Mouse (Mus musculus) large intestine, adult 2 months (tissue): ENCODE measurements at regions not wholly inside any gene's neighbourhood (a gene's known extent, or its start where the extent isn't known, plus 50 kb on each side); places are given as distances from the start of the nearest gene placed in this dataset.

Source experiments
- DNase-seq: peaks from one replicate; pipeline ENCODE4 v3.0.0-alpha.2; 2012; ENCODE audit warnings: low read depth, low spot score
- WGBS: fragments of 180-500 bp; shearing (Covaris S2); methylation state at CpG from one replicate; pipeline ENCODE4 v1.1.7; 2018; 5-methylcytosine and 5-hydroxymethylcytosine counted together

DNA sequence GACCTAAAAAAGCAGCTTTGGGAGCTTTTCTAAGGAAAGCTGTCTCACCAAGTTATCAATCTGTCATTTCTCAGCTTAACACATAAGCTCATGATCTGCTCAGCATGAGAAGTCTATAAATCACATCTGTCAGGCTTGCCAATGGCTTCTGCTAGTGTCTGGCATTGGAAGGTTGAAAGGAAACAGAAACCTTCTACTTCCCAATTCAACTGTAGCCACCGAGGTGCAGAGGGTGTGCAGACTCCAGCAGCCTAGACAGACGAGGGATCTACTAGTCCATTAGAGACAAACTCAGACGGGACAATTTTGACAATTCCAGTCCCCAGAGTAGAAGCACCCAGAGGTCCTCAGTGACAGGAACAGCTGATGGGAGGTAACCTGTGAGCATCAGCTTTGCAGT, 103.0 kb downstream of the Nab1 start:
- WGBS = 44% methylated on average over 3 of the region's 3 CpGs
- no peak for DNase-seq

DNA sequence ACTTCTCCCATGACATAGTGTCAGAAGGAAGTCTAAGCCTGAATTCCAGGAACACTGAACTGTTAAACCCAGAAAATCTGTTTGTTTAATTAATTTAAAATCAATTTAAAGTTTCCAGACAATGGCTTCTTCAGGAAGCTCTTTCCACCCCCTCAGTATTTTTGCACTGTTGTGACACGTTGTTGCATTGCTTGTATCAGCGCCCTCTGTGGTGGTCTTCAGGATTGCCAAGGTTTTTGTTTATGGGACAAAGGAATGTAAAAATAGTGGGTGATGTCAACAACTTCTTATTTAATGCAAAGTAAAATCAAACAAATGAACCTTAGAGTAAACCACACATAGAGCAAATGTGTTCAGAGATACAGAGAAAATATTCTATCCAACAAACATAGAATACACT, 107.5 kb downstream of the Nab1 start:
- no peak for DNase-seq
- WGBS = 47% methylated on average over 2 of the region's 2 CpGs

GRCm38 (mm10) chr1:52388836-52389235, 111.6 kb downstream of the Nab1 start:
- DNase-seq = no peak
- 58% methylated on average over 6 of the region's 6 CpGs for WGBS

DNA sequence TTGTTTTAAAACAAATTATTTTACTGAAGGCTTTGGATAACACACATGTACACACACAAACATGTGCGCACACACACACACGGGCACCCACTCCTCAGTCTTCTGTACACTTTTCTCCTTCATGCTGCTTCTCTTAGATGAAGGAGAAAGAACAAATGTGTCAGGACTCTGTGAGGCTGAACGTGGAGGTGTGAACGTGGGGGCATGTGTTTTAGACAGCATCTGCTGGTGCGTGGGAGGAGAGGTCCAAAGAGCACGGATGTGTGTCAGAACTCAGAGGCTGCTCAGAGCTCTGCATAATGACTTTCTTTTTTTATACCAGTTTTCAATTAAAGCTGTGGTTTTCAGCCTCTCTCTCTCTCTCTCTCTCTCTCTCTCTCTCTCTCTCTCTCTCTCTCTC, 112.4 kb downstream of the Nab1 start:
- no peak for DNase-seq
- WGBS = 39% methylated on average over 6 of the region's 6 CpGs

- DNase-seq = no peak
- WGBS = 84% methylated on average over 3 of the region's 3 CpGs
Measured at GRCm38 (mm10) chr1:52387062-52387461, 113.4 kb downstream of the Nab1 start.

- DNase-seq = no peak
- WGBS = 66% methylated on average over 6 of the region's 6 CpGs
Measured at GRCm38 (mm10) chr1:52375320-52375719, 125.2 kb downstream of the Nab1 start.

DNA sequence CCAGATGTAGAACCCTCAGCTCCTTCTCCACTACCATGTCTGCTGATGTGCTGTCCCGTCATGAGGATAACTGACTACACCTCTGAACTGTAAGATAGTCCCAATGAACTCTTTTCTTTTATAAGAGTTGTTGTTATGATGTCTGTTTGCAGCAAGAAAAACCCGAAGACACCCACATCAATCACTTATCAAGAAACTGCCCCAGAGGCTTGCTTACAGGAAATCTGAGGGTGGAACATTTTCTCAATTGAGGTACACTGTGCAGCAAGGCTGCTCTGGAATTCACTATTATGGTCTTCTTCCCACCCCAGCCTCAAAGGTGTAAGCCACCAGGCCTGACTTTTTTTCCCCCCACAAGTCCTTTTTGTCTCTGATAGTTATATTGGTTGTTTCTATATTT, 125.8 kb downstream of the Nab1 start:
- no peak for DNase-seq
- 91% methylated on average over 2 of the region's 2 CpGs for WGBS

- 79% methylated on average over 2 of the region's 2 CpGs for WGBS
- no peak for DNase-seq
Measured at GRCm38 (mm10) chr1:52373817-52374216, 126.7 kb downstream of the Nab1 start.

DNA sequence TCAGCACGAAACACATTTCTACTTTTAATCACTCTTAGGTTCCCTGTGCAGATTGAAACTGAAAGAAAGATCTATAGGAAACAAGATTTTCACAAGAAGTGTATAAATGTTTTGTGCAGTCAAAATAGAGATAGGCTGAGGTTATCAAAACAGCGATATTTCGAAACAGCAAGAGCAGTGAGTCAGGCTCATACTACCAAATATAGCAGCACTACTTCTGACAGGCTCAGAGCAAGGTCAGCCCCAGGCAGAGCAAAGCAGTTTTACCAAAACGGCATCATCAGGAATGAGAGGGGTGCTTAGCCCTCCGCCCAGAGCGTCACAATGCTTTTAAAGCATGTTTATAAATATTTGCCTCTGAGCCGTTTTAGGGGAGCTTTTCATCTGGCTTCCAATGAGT, 133.4 kb upstream of the Gls start:
- WGBS = 54% methylated on average over 7 of the region's 7 CpGs
- no peak for DNase-seq

DNA sequence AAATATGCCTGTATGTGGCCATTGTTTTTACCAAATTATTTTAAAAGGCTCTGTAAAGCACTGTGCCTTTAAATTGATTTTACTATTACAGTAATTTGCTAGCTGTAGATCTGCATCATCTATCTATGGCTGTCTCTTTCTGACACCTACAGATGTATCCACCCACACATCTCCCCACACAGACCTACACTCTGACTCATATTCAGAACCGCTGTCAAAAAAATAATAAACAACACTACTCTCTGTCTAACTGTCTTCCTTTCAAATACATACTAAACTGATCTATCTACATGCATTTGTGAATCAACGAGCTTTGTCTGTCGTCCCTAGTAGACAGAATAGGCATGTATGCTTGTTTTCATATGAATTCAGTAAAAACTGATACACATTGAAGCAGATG, 130.6 kb upstream of the Gls start:
- 85% methylated on average over 3 of the region's 3 CpGs for WGBS

GRCm38 (mm10) chr1:52362976-52363375, 129.9 kb upstream of the Gls start:
- DNase-seq = no peak

More for the DNA sequence above, 130.6 kb upstream of the Gls start:
- DNase-seq = no peak

DNA sequence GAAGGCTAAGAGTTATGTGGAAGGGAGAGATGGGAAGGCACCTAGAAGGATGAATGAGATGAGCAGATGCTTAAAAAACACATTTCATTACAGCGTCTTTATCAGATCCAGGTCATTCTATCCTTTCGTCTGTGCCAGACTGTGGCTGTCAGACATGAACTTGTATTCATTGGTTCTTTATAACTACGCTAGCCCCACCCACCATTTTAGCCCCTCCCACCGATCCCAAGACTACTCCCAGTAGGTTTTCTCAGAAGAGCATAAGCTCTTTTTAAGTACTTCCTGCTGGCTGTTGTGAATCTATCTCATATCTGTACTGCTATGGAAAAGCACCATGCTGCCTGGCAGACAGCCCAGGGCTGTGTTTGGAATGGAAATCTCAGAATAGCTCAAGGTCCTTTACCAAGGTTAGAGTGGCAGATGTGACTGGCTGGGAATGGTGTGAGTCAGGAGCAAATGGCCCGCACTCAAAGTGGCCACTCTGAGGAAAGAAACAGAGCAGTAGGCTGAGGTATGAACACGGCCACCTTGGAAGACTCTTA, 121.1 kb upstream of the Gls start:
- DNase-seq = no peak
- WGBS = 67% methylated on average over 6 of the region's 6 CpGs

DNA sequence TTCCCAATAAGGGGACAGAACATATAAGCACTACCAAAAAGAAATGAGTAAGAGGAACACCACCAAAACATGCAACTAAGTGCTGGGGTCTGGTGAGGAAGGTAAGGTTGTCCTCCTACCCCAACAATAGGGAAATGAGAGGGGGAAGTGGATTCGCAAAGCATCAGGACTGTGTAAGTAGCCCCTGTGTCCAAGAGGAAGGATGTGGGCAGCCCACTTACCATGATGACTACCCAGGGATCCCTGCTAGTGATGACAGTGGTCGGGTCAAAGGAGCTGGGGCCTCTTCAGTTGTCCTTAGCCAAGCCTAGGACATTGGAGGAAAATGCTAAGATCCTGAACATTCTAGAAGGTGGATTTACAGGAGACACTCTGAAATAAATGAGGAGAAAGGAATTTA, 109.1 kb upstream of the Gls start:
- 80% methylated on average over 2 of the region's 2 CpGs for WGBS
- DNase-seq = no peak

DNA sequence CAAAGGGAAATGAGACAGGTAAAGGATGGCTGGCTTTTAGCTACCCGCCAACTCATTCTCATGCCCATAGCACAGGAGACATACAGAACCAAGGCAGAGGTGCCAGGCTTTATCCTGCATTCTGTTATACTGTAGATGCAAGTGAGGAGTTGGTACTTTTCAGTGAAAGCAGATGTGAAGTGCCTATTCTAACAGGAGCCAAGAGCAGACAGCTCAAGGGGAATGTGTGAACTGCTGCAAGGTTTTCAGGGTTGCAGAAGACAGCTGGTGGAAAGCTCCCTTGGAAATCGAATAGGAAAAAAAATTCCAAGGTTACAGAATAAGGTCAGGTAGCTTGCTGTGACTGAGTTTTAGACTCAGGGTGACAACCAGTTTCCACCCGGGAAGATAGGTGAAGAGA, 105.7 kb upstream of the Gls start:
- no peak for DNase-seq
- WGBS = 67% methylated on average over 3 of the region's 3 CpGs

- no peak for DNase-seq
- 51% methylated on average over 6 of the region's 6 CpGs for WGBS
Measured at GRCm38 (mm10) chr1:52338243-52338642, 105.2 kb upstream of the Gls start.

DNA sequence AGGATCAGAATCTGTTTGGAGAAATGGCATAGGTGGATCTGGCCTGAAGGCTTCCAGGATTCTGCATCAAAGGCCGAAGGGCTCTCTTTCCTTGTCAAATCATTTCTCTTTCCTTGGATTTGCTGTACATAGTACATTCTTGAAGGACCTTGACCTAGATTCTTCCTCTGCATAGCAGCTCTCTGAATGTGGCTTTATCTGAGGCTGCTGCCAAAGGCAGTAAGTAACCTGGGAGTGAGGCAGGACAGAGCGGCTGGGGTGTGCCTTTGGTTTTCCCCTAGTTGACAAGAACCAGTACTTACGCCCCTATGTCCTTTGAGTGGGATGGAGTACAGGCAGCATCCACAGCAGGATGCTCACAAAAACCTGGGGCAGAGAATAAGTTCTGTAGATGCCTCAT, 103.7 kb upstream of the Gls start:
- 82% methylated on average over 3 of the region's 3 CpGs for WGBS
- no peak for DNase-seq

GRCm38 (mm10) chr1:52332013-52332412, 99.0 kb upstream of the Gls start:
- DNase-seq = no peak
- 80% methylated on average over 12 of the region's 12 CpGs for WGBS

GRCm38 (mm10) chr1:52331442-52331841, 98.4 kb upstream of the Gls start:
- 28% methylated on average over 4 of the region's 4 CpGs for WGBS
- no peak for DNase-seq

DNA sequence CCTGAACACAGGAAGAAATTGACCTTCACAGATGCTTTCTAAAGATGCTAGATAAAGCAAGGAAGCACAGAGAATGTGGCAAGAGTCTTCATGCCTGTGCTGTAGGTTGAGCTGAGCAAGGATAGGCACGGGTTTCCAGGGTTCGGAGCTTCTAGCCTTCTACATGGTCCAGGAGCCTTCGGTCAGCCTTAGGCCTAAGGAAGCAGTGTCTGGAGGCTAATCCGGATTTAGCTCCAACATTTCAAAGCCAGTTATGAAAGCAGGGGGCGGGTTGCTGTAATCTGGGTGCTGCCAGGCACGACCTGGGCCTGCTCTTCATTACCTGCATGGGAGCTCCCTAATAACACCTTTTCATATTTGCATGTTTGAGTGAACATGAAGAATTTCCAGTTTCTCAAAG, 97.5 kb upstream of the Gls start:
- 92% methylated on average over 6 of the region's 6 CpGs for whole genome bisulfite sequencing
- no peak for DNase-seq

DNA sequence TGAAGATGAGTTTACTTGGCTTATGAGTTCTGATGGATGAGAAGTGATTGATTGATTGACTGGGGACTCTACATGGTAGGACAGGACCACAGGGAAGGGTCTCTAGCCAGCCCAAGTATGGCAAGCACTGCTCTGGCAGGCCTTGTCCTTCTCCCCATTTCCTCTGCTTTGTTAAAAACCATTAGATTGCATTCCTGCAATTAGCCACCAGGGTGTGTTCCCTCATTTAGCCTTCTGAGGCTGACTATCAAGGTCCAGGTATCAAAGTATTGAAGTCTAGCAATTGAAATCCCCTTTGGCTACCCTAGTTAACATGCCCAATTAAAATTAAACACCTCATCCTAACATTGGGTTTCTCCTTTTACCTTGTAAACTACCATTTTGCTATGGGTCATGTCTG, 95.5 kb upstream of the Gls start:
- no peak for DNase-seq

- WGBS = 62% methylated on average over 2 of the region's 2 CpGs
- DNase-seq = no peak
Measured at GRCm38 (mm10) chr1:52324356-52324755, 91.3 kb upstream of the Gls start.

DNA sequence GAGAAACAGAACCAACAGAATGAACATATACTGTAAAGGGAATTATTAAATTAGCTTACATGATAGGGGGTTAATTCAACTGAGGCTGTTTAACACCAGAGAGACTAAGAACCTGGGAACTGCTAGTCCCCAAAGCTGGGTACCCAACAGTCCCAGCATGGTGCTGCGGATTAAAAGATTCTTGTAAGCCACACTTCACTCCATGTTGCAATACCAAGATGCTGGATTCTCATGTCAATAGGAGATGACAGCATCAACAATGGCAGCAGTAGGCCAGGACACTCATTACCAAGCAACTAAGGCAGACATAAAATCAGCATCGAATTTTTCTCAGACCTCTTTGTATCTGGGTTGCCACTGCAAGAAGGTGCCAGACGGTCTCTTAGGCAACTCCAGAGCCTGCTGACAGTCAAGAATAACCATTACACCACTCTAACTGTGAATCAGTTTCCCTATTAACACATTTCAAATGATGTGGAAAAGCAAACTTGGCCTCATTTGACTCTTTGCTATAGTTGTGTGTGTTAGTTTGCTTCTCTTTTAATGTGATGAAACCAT, 79.1 kb upstream of the Gls start:
- 82% methylated on average over 3 of the region's 3 CpGs for whole genome bisulfite sequencing
- DNase-seq = no peak
